Mouse (Mus musculus) limb, embryonic 14.5 days (tissue): ENCODE measurements at regions not wholly inside any gene's neighbourhood (a gene's known extent, or its start where the extent isn't known, plus 50 kb on each side); places are given as distances from the start of the nearest gene placed in this dataset.

ENCODE experiments used
- ATAC-seq: fragments of 200-750 bp; cut with Nextera tagmentation; 2 replicates; pipeline ENCODE4 v1.8.0; 2017; ENCODE audit warnings: low read depth, moderate number of reproducible peaks, moderate TSS enrichment; ENCODE audit not compliant: low FRiP score
- DNase-seq: peaks from one replicate; pipeline ENCODE4 v3.0.0-alpha.2; 2015; ENCODE audit warnings: low spot score
- H3K27ac ChIP-seq: fragments of 300-500 bp; sonication (generic); replicated peaks from 2 replicates; pipeline ENCODE4 v1.5.1; 2014; ENCODE audit warnings: low read depth, mild to moderate bottlenecking, low read length, moderate library complexity, mixed read lengths
- H3K27me3 ChIP-seq: fragments of 300-500 bp; sonication (generic); 2 replicates; pipeline ENCODE4 v1.6.1; 2014; ENCODE audit warnings: low read length, mixed read lengths; ENCODE audit not compliant: control insufficient read depth, insufficient read depth
- H3K36me3 ChIP-seq: fragments of 300-500 bp; sonication (generic); 2 replicates; pipeline ENCODE4 v1.6.1; 2014; ENCODE audit warnings: mild to moderate bottlenecking, low read length, moderate library complexity, mixed read lengths; ENCODE audit not compliant: control insufficient read depth, insufficient read depth
- H3K4me1 ChIP-seq: fragments of 300-500 bp; sonication (generic); 2 replicates; pipeline ENCODE4 v1.6.1; 2014; ENCODE audit warnings: antibody characterized with exemption, low read length, mixed read lengths; ENCODE audit not compliant: control insufficient read depth, insufficient read depth
- H3K4me2 ChIP-seq: fragments of 300-500 bp; sonication (generic); replicated peaks from 2 replicates; pipeline ENCODE4 v1.6.1; 2014; ENCODE audit warnings: low read depth, mild to moderate bottlenecking, low read length, moderate library complexity; ENCODE audit not compliant: severe bottlenecking
- H3K4me3 ChIP-seq: fragments of 300-500 bp; sonication (generic); replicated peaks from 2 replicates; pipeline ENCODE4 v1.5.1; 2014; ENCODE audit warnings: low read length
- H3K9ac ChIP-seq: fragments of 300-500 bp; sonication (generic); 2 replicates; pipeline ENCODE4 v1.6.1; 2014; ENCODE audit warnings: mild to moderate bottlenecking, low read depth, low read length, moderate library complexity; ENCODE audit not compliant: severe bottlenecking
- H3K9me3 ChIP-seq: fragments of 300-500 bp; sonication (generic); 2 replicates; pipeline ENCODE4 v1.6.1; 2016; ENCODE audit warnings: low read length; ENCODE audit not compliant: control insufficient read depth
- POLR2A ChIP-seq: fragments of 200-500 bp; IDR thresholded peaks from 2 replicates; pipeline ENCODE4 v1.8.0; 2012; ENCODE audit warnings: inconsistent platforms, mild to moderate bottlenecking, moderate library complexity, borderline replicate concordance; ENCODE audit not compliant: insufficient read depth, insufficient read length; ENCODE audit errors: extremely low read depth
- WGBS: fragments of 180-500 bp; shearing (Covaris S2); extraction: QIAGEN DNeasy Blood & Tissue Kit; methylation state at CpG from one replicate; pipeline ENCODE4 v1.1.7; 2014; 5-methylcytosine and 5-hydroxymethylcytosine counted together

GRCm38 (mm10) chr4:21266886-21267285 is 418.9 kb downstream of the Prdm13 start:
- H3K36me3 ChIP-seq: no peaks in the 10 kb centered on the region
- ATAC-seq: no peak
- no peaks in the 10 kb centered on the region for H3K9me3 ChIP-seq
- no peak overlapping the region for H3K9ac ChIP-seq
- H3K4me1 ChIP-seq: no peaks in the 10 kb centered on the region
- H3K4me3 ChIP-seq: no peak overlapping the region
- DNase-seq: no peak
- TF ChIP-seq POLR2A: no peak
- no peak overlapping the region for H3K4me2 ChIP-seq
- no peaks in the 10 kb centered on the region for H3K27me3 ChIP-seq
- H3K27ac ChIP-seq: no peak overlapping the region

GRCm38 (mm10) chr4:21250396-21250795 is 435.4 kb downstream of the Prdm13 start:
- Histone ChIP-seq H3K9ac (no peak overlapping the region), H3K4me2 (no peak overlapping the region), H3K4me3 (no peak overlapping the region), H3K36me3 (no peaks in the 10 kb centered on the region), H3K27me3 (no peaks in the 10 kb centered on the region), H3K4me1 (no peaks in the 10 kb centered on the region), H3K9me3 (no peaks in the 10 kb centered on the region), H3K27ac (no peak overlapping the region)
- 75% methylated on average over 2 of the region's 2 CpGs for whole genome bisulfite sequencing
- no peak for TF ChIP-seq POLR2A
- DNase-seq (no peak), ATAC-seq (no peak)

GRCm38 (mm10) chr4:21222631-21223030 is 463.1 kb downstream of the Prdm13 start:
- Histone ChIP-seq H3K4me1 (no peaks in the 10 kb centered on the region; the same call in 1 of the 2 replicates), H3K36me3 (no peaks in the 10 kb centered on the region), H3K27ac (no peak overlapping the region), H3K27me3 (no peaks in the 10 kb centered on the region), H3K4me2 (no peak overlapping the region), H3K4me3 (no peak overlapping the region), H3K9me3 (no peaks in the 10 kb centered on the region), H3K9ac (no peak overlapping the region)
- ATAC-seq: peak; percentile 74; the same call in 1 of the 2 replicates
- TF ChIP-seq POLR2A: no peak
- peak; percentile 32 for DNase-seq
- 46% methylated on average over 4 of the region's 4 CpGs for WGBS

- no peak for DNase-seq
- Histone ChIP-seq H3K9me3 (no peaks in the 10 kb centered on the region), H3K9ac (no peak overlapping the region), H3K4me3 (no peak overlapping the region), H3K36me3 (no peaks in the 10 kb centered on the region), H3K4me1 (no peaks in the 10 kb centered on the region), H3K4me2 (no peak overlapping the region), H3K27me3 (no peaks in the 10 kb centered on the region), H3K27ac (no peak overlapping the region)
- ATAC-seq: no peak
- 88% methylated on average over 4 of the region's 4 CpGs for WGBS
- no peak for TF ChIP-seq POLR2A
Observed at GRCm38 (mm10) chr4:21207617-21208016, 478.1 kb downstream of the Prdm13 start.

DNA sequence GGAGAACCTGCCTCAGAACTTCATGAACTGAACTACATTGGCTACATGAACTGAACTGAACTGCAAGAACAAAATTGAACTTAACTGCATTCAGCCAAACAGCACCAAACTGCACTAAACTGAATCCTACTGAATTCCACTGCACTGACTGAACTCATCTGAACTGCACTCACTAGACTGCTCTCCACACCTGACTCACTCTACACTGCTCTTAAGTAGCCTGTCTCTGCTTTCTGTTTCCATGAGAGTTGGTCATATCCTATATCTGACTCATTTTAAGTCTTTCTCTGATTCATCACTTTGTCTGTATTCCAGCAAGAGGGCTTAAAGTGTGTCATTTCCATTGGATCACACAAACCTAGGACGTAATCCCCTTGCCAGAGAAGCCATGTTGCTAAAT is 490.1 kb downstream of the Prdm13 start:
- Histone ChIP-seq H3K9me3 (no peaks in the 10 kb centered on the region), H3K4me3 (no peak overlapping the region), H3K4me2 (no peak overlapping the region), H3K4me1 (no peaks in the 10 kb centered on the region), H3K27ac (no peak overlapping the region), H3K36me3 (no peaks in the 10 kb centered on the region), H3K27me3 (no peaks in the 10 kb centered on the region), H3K9ac (no peak overlapping the region)
- DNase-seq (no peak), ATAC-seq (no peak)
- 74% methylated on average over 1 of the region's 1 CpGs for WGBS
- TF ChIP-seq POLR2A: no peak

DNA sequence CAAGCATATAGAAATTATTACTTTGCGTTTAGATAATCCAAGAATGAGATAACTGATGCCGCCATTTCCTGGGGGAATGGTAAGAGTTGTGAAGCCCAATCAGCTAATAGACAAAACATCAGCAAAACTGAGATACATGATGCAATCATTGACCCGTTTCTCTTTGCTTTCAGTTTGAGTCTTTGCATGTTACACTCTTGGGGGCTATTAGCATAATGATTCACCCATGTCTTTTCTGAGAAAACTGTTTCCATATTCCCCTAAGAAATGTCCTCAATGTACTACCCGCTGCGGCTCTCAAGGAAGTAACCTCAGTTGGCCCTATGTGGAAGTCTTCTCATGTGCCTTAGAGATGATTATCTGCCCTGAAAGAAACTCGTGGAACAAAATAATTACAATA is 512.0 kb downstream of the Prdm13 start:
- no peaks in the 10 kb centered on the region for H3K36me3 ChIP-seq
- no peaks in the 10 kb centered on the region for H3K9me3 ChIP-seq
- no peak overlapping the region for H3K4me2 ChIP-seq
- no peaks in the 10 kb centered on the region for H3K27me3 ChIP-seq
- H3K4me3 ChIP-seq: no peak overlapping the region
- ATAC-seq (no peak), DNase-seq (no peak)
- no peak overlapping the region for H3K9ac ChIP-seq
- TF ChIP-seq POLR2A: no peak
- H3K4me1 ChIP-seq: no peaks in the 10 kb centered on the region
- no peak overlapping the region for H3K27ac ChIP-seq
- WGBS: 81% methylated on average over 6 of the region's 6 CpGs
